Mouse (Mus musculus) left cerebral cortex, adult 11 months (tissue): ENCODE results near the gene Ier3.

Experiments used
- DNase-seq: peaks from one replicate; pipeline ENCODE4 v3.0.0; 2022; ENCODE audit warnings: low spot score

The Ier3 gene

GRCm38 (mm10) chr17:35810900-35811648, 10.4 kb upstream of the Ier3 start:
- DNase-seq = no peak

GRCm38 (mm10) chr17:35812307-35812706, 9.2 kb upstream of the Ier3 start:
- DNase-seq = no peak

- DNase-seq = no peak
Observed at GRCm38 (mm10) chr17:35812736-35813135, 8.7 kb upstream of the Ier3 start.

- DNase-seq = no peak
Observed at GRCm38 (mm10) chr17:35813245-35813647, 8.2 kb upstream of the Ier3 start.

- DNase-seq = no peak
Observed at GRCm38 (mm10) chr17:35813653-35814052, 7.8 kb upstream of the Ier3 start.

- no peak for DNase-seq
Observed at GRCm38 (mm10) chr17:35814678-35815077, 6.8 kb upstream of the Ier3 start.

GRCm38 (mm10) chr17:35815836-35816235, 5.6 kb upstream of the Ier3 start:
- no peak for DNase-seq

GRCm38 (mm10) chr17:35816686-35817085, 4.8 kb upstream of the Ier3 start:
- no peak for DNase-seq

- DNase-seq = no peak
Observed at GRCm38 (mm10) chr17:35817226-35817625, 4.3 kb upstream of the Ier3 start.

GRCm38 (mm10) chr17:35820111-35820510, 1.4 kb upstream of the Ier3 start:
- DNase-seq = no peak

GRCm38 (mm10) chr17:35822564-35822963, 1.1 kb downstream of the Ier3 start:
- DNase-seq = no peak

- no peak for DNase-seq
Observed at GRCm38 (mm10) chr17:35822964-35823937, 1.8 kb downstream of the Ier3 start, which contains the start of gene Flot1. Flot1 (plus strand) TSS chr17:35823230.

- DNase-seq = no peak
Observed at GRCm38 (mm10) chr17:35824402-35824801, 2.9 kb downstream of the Ier3 start.

GRCm38 (mm10) chr17:35825109-35825850, 3.8 kb downstream of the Ier3 start:
- no peak for DNase-seq

- no peak for DNase-seq
Observed at GRCm38 (mm10) chr17:35829737-35830136, 8.3 kb downstream of the Ier3 start.

GRCm38 (mm10) chr17:35832400-35833238, 11.1 kb downstream of the Ier3 start:
- no peak for DNase-seq

- DNase-seq = no peak
Observed at GRCm38 (mm10) chr17:35833239-35833751, 11.8 kb downstream of the Ier3 start.

GRCm38 (mm10) chr17:35833894-35834293, 12.4 kb downstream of the Ier3 start:
- DNase-seq = no peak

- no peak for DNase-seq
Observed at GRCm38 (mm10) chr17:35834696-35835422, 13.4 kb downstream of the Ier3 start.

GRCm38 (mm10) chr17:35835424-35836140, 14.1 kb downstream of the Ier3 start:
- DNase-seq = no peak
